Comparison of ENCODE assay signal across 9 mouse cellular contexts in the genomic region with DNA sequence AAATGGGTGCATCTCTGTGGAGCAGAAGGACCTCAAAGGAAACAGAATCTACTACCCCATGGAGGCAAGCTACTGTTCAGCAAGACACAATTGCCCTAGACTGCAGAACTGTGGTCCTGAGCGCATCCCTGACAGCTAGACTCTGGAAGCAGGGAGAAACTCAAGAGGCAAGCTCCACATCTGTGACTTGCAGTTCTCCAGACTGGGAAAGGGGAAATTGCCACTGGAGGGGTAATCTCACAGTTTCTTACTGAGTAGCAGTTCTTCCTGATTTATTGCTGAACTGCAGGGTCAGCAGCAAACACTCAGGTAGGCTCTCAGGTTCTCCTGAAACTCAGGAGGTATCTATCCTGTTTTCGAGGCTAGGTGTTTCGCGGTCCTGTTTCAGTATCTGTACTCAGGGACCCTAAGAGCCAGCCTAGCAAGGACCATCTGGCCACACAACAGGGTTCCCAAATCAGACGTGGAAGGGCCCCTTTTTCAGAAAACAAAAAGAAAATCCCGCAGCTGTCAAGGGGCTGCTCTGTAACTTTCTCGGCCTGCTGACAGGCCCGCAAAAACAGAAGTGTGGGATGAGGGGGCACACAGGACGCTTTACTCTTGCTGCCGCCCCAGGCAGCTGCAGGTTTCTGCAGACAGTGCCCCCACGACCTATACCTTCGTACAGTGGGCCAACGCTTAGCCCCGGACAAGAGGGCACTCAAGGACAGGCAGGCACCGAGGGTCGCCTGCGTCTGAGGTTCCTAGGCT. TPM values are rescaled to one million over a fixed set of nuclear protein-coding genes. Genes with fewer than 3 reads are reported as not detected.
A peak's percentile ranks its signal among the peaks of the same experiment; 100 is the strongest.
DNase-seq lines count a peak whose midpoint lies in the region; ATAC-seq lines count a peak whose summit lies in the region.
"Had no signal": no experiment of that assay in that cellular context is flagged by ENCODE, and none has a peak within 500 bp of the region (broad histone marks: within the 10 kb centered on the region; RNA-seq: fewer than 3 reads in every experiment).

No protein-coding gene starts in this region.

- ATAC-seq in kidney, embryonic 14.5 days (ENCODE audit: low FRiP score, low TSS enrichment): no peak
- ATAC-seq in forebrain, embryonic 13.5 days: peak; percentile 22
- peak; percentile 9; the same call in 1 of the 2 replicates for ATAC-seq in liver, embryonic 13.5 days (ENCODE audit: low read depth)
- no peak for ATAC-seq in stomach, embryonic 15.5 days (ENCODE audit: insufficient read depth, low FRiP score, low read depth)

- H3K27me3 ChIP-seq in kidney, embryonic 14.5 days (ENCODE audit: control insufficient read depth, insufficient read depth, low read length): no peaks in the 10 kb centered on the region
- no peaks in the 10 kb centered on the region for H3K27me3 ChIP-seq in forebrain, embryonic 13.5 days
- peaks cover 2% of the 10 kb centered on the region; the same call in 1 of the 2 replicates for H3K27me3 ChIP-seq in liver, embryonic 13.5 days
- no peaks in the 10 kb centered on the region for H3K27me3 ChIP-seq in stomach, embryonic 15.5 days (replicated peaks)

- peaks cover 5% of the 10 kb centered on the region; the same call in 1 of the 2 replicates for H3K36me3 ChIP-seq in kidney, embryonic 14.5 days (ENCODE audit: control insufficient read depth, insufficient read depth, low read length)
- peaks cover 15% of the 10 kb centered on the region for H3K36me3 ChIP-seq in forebrain, embryonic 13.5 days (ENCODE audit: poor library complexity, severe bottlenecking)
- 0 out of 2 replicates have a peak, but pooled peaks cover 3% of the 10 kb centered on the region for H3K36me3 ChIP-seq in liver, embryonic 13.5 days
- no peaks in the 10 kb centered on the region for H3K36me3 ChIP-seq in stomach, embryonic 15.5 days

- H3K4me2 ChIP-seq in kidney, embryonic 14.5 days (replicated peaks; ENCODE audit: low read depth, low read length): peak overlapping the region; percentile 86
- peak overlapping the region; percentile 90 for H3K4me2 ChIP-seq in forebrain, embryonic 13.5 days
- H3K4me2 ChIP-seq in liver, embryonic 13.5 days: peak overlapping the region; percentile 98
- H3K4me2 ChIP-seq in stomach, embryonic 15.5 days: peak overlapping the region; percentile 70

- DNase-seq in kidney, postnatal 25 days: no peak
- DNase-seq in MEL-GATA-1-ER (ENCODE audit: extremely low read depth, low read depth): peak; percentile 56
- no peak for DNase-seq in liver, embryonic 13.5 days
- DNase-seq in layer of hippocampus, adult 18-20 months (ENCODE audit: low spot score in 2 of 2): no peak
- no peak for DNase-seq in kidney, postnatal 14 days

- peak overlapping the region; percentile 91 for H3K9ac ChIP-seq in kidney, embryonic 14.5 days (ENCODE audit: low read depth, low read length)
- H3K9ac ChIP-seq in forebrain, embryonic 13.5 days: peak overlapping the region; percentile 92
- peak overlapping the region; percentile 94 for H3K9ac ChIP-seq in liver, embryonic 13.5 days
- H3K9ac ChIP-seq in stomach, embryonic 15.5 days: peak overlapping the region; percentile 72

- peak overlapping the region; percentile 80 for H3K27ac ChIP-seq in kidney, embryonic 14.5 days (ENCODE audit: low read depth, low read length)
- peak overlapping the region; percentile 79 for H3K27ac ChIP-seq in forebrain, embryonic 13.5 days
- H3K27ac ChIP-seq in liver, embryonic 13.5 days: peak overlapping the region; percentile 77
- H3K27ac ChIP-seq in stomach, embryonic 15.5 days: peak overlapping the region; percentile 85

- whole genome bisulfite sequencing in kidney, embryonic 14.5 days: 9% methylated on average over 17 of the region's 17 CpGs
- 11% methylated on average over 17 of the region's 17 CpGs for WGBS in forebrain, embryonic 13.5 days
- WGBS in liver, embryonic 13.5 days (ENCODE audit: insufficient replicate concordance): 9% methylated on average over 17 of the region's 17 CpGs
- WGBS in stomach, embryonic 15.5 days: 10% methylated on average over 17 of the region's 17 CpGs

- H3K4me1 ChIP-seq in kidney, embryonic 14.5 days (ENCODE audit: control insufficient read depth, insufficient read depth, low read length): peaks cover 14% of the 10 kb centered on the region; the same call in 1 of the 2 replicates
- peaks cover 28% of the 10 kb centered on the region for H3K4me1 ChIP-seq in forebrain, embryonic 13.5 days
- peaks cover 63% of the 10 kb centered on the region for H3K4me1 ChIP-seq in liver, embryonic 13.5 days (replicated peaks)
- H3K4me1 ChIP-seq in stomach, embryonic 15.5 days: peaks cover 17% of the 10 kb centered on the region

- H3K9me3 ChIP-seq in kidney, embryonic 14.5 days (ENCODE audit: control insufficient read depth, low read length): no peaks in the 10 kb centered on the region
- no peaks in the 10 kb centered on the region for H3K9me3 ChIP-seq in forebrain, embryonic 13.5 days (replicated peaks)
- no peaks in the 10 kb centered on the region for H3K9me3 ChIP-seq in liver, embryonic 13.5 days (replicated peaks)
- no peaks in the 10 kb centered on the region for H3K9me3 ChIP-seq in stomach, embryonic 15.5 days

- peak overlapping the region; percentile 92 for H3K4me3 ChIP-seq in kidney, embryonic 14.5 days (ENCODE audit: low read length)
- H3K4me3 ChIP-seq in forebrain, embryonic 13.5 days: peak overlapping the region; percentile 89
- peak overlapping the region; percentile 91 for H3K4me3 ChIP-seq in liver, embryonic 13.5 days (replicated peaks)
- H3K4me3 ChIP-seq in stomach, embryonic 15.5 days (replicated peaks): peak overlapping the region; percentile 94

RNA-seq across cellular contexts. Expression of a gene that starts 0.9 kb away (rescaled TPM):
- polyA plus RNA-seq in kidney, embryonic 14.5 days (2014; fragmentation: Nextera tagmentation; extraction: Ambion mirVana): 27.1 and 35.3 TPM in 2 replicates
- polyA plus RNA-seq in forebrain, embryonic 13.5 days (2015; fragmentation: Nextera tagmentation; extraction: Ambion mirVana): 16.6 and 17.1 TPM in 2 replicates
- polyA plus RNA-seq in liver, embryonic 13.5 days (2015; fragmentation: Nextera tagmentation; extraction: Ambion mirVana): 11.1 and 12.3 TPM in 2 replicates
- 20.4 and 22.8 TPM in 2 replicates for polyA plus RNA-seq in stomach, embryonic 15.5 days (2015; fragmentation: Nextera tagmentation; extraction: Ambion mirVana)
- 10 to 100 TPM; 50.6 to 54.1 TPM for total RNA-seq in layer of hippocampus, adult 18-20 months (2021)

RNA-seq across cellular contexts. Expression of a gene that starts 32.4 kb away (rescaled TPM):
- 2.8 and 4.4 TPM in 2 replicates for polyA plus RNA-seq in kidney, embryonic 14.5 days (2014; fragmentation: Nextera tagmentation; extraction: Ambion mirVana)
- polyA plus RNA-seq in forebrain, embryonic 13.5 days (2015; fragmentation: Nextera tagmentation; extraction: Ambion mirVana): not detected in 2 replicates
- 0.24 and 0.32 TPM in 2 replicates for polyA plus RNA-seq in liver, embryonic 13.5 days (2015; fragmentation: Nextera tagmentation; extraction: Ambion mirVana)
- 0.24 and 0.52 TPM in 2 replicates for polyA plus RNA-seq in stomach, embryonic 15.5 days (2015; fragmentation: Nextera tagmentation; extraction: Ambion mirVana)
- under 1 TPM; 0.99 TPM for total RNA-seq in layer of hippocampus, adult 18-20 months (2021)
- total RNA-seq: adrenal gland, adult 18-20 months had no signal

RNA-seq across cellular contexts. Expression of a gene that starts 40.0 kb away (rescaled TPM):
- 0.28 and 0.43 TPM in 2 replicates for polyA plus RNA-seq in kidney, embryonic 14.5 days (2014; fragmentation: Nextera tagmentation; extraction: Ambion mirVana)
- polyA plus RNA-seq in forebrain, embryonic 13.5 days (2015; fragmentation: Nextera tagmentation; extraction: Ambion mirVana): not detected in 2 replicates
- polyA plus RNA-seq in liver, embryonic 13.5 days (2015; fragmentation: Nextera tagmentation; extraction: Ambion mirVana): 5.1 and 7.2 TPM in 2 replicates
- polyA plus RNA-seq in stomach, embryonic 15.5 days (2015; fragmentation: Nextera tagmentation; extraction: Ambion mirVana): 0.30 TPM in 1 of 2 replicates, not detected in the other
- under 1 TPM; 0.32 to 0.36 TPM for total RNA-seq in layer of hippocampus, adult 18-20 months (2021)
- total RNA-seq: adrenal gland, adult 18-20 months had no signal

RNA-seq across cellular contexts. Expression of a gene that starts 40.0 kb away (rescaled TPM):
- polyA plus RNA-seq in kidney, embryonic 14.5 days (2014; fragmentation: Nextera tagmentation; extraction: Ambion mirVana): 51.5 and 77.2 TPM in 2 replicates
- polyA plus RNA-seq in forebrain, embryonic 13.5 days (2015; fragmentation: Nextera tagmentation; extraction: Ambion mirVana): 45.0 and 54.5 TPM in 2 replicates
- 126 and 152 TPM in 2 replicates for polyA plus RNA-seq in liver, embryonic 13.5 days (2015; fragmentation: Nextera tagmentation; extraction: Ambion mirVana)
- 60.7 and 60.8 TPM in 2 replicates for polyA plus RNA-seq in stomach, embryonic 15.5 days (2015; fragmentation: Nextera tagmentation; extraction: Ambion mirVana)
- total RNA-seq in layer of hippocampus, adult 18-20 months (2021): 100 to 1,000 TPM; 108 to 113 TPM

Comparison
In these comparisons a context has a peak if more than half of its experiments do, and no peak if none do; other contexts are left out.
1. ATAC-seq: peak in forebrain, embryonic 13.5 days (single experiment) and liver, embryonic 13.5 days (single experiment); none in kidney, embryonic 14.5 days (single experiment) and stomach, embryonic 15.5 days (single experiment).
2. Peak in every context shown above with its lines, with median percentiles within 50 percentile points of each other: H3K27ac ChIP-seq, H3K4me2 ChIP-seq, H3K4me3 ChIP-seq and H3K9ac ChIP-seq.